Mouse (Mus musculus) R1 (cell line): ENCODE measurements around the gene Rpl5.

Experiments used
- DNase-seq: peaks from one replicate; pipeline ENCODE4 v3.0.0-alpha.2; 2018; ENCODE audit warnings: low read depth, low spot score

Rpl5 gene

DNA sequence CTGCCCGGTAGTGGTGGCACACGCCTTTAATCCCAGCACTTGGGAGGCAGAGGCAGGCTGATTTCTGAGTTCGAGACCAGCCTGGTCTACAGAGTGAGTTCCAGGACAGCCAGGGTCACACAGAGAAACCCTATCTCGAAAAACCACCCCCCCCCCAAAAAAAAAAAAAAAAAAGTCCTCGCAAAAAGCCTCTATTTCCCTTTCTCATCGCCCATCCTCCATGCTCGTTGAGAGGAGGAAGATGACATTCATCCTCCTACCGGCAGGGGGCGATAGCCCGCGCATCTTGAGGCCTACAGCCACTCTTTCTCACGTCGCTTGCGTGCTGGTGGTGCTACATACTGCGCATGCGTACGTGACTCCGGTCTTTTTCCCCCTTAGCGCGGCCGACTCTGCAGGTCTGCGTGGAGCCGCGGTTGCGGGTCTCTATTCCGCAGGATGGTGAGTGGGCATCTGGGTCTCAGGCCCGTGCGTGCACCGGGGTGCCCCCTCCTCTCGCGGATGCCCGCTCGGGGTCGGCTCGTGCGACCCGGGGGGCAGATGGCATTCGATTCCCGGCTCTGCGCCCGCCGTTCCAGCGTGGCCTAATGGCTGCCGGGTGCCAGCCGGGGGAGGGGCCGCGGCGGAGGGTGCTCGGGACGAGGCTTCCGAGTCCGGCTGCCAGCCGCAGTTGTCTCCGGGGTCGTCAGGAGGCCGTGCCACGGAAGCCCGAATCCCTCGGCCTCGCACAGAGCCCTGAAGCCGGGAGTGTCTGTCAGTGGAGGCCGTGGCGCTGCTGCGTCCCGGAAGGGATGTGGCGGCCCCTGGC is at the start of gene Rpl5:
Gene Rpl5, plus strand, starts transcription at position 297 of the 808 bp plus-strand sequence.
- DNase-seq: peak; percentile 98

DNA sequence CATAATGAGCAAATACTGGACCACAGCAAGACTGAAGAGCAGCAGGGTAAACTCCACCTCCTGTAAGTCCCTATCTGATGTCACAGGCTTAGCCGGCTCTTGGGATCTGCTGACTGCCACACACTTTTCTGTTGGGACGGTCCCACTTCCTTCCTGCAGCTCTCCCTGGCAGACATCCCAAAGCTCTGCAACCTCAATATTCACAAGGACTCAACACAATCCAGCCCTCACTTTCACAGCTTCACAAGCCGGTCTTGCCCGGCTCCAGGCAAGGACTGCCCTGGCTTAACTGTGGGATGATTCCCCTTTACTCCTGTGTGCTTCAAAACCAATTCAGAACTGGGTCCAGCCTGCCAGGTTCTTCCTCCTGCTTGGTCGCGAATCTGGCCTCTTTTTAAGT is 46.5 kb upstream of the Rpl5 start:
- peak; percentile 40 for DNase-seq

DNA sequence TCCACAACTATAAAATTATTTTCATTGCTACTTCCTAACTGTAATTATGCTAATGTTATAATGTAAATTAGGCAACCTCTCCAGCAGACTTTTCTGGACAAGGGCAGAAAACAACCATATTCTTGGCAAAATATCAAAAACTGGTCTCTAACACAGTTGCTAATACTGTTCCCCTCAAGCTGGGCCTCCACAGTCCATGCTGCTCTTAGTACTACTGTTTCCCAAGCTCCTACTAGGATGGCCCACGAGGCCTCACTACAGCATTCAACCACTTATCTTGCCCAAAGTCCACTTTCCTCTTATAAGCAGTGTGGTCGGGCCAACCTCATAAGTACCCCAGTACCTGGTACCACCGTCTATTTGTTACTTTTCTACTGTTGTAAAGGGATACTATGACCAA is 45.7 kb upstream of the Rpl5 start:
- DNase-seq: no peak

DNA sequence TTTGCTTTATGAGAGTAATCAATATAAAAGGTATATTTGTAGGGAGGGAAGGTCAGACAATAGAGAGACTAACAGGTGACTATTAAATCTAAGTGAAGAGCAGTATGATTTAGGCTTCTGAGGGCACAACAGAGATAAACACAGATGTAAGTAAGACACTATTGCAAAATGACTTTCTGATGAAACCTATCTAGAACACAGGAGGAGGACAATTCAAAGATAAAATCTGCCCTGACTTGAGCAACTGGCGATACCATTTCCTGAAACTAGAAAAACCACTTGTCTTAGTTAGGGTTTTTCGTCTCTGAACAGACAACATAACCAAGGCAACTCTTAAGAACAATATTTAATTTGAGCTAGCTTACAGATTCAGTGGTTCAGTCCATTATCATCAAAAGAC is 44.8 kb upstream of the Rpl5 start:
- no peak for DNase-seq

DNA sequence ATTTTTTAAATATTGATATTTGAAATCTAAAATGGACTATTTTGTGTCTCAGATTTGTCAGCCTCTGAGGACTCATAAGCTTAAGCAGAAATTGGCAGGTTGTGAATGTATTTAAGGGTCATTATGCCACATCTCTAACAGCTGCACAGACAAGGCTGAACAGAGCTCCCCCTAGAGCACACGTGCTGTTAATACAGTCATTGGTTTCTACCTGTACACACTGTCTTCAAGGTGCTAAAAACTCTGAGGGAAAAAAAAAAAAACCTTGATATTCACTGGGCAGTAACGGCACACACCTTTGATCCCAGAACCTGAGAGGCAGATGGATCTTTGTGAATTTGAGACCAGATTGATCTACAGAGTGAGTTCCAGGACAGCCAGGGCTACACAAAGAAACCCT is 41.3 kb upstream of the Rpl5 start:
- DNase-seq: peak; percentile 68

DNA sequence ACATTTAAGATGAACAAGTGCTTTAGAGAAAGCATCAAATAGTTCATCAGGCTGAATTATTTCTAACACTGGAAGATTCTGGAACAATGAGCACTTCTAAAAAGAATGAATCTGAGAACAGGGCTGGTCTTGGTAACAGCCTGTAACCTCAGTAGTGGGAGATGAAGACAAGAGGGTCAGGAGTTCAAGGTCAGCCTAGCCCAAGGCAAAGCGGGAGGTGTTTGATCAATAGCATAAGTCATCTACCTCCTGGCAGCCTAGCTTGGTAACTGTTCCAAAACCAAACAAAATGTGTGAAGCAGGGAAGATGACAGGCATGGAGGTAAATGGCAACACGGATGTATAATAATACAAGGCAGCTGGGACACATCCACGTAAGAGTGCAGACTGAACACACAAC is 36.3 kb upstream of the Rpl5 start:
- peak; percentile 81 for DNase-seq

DNA sequence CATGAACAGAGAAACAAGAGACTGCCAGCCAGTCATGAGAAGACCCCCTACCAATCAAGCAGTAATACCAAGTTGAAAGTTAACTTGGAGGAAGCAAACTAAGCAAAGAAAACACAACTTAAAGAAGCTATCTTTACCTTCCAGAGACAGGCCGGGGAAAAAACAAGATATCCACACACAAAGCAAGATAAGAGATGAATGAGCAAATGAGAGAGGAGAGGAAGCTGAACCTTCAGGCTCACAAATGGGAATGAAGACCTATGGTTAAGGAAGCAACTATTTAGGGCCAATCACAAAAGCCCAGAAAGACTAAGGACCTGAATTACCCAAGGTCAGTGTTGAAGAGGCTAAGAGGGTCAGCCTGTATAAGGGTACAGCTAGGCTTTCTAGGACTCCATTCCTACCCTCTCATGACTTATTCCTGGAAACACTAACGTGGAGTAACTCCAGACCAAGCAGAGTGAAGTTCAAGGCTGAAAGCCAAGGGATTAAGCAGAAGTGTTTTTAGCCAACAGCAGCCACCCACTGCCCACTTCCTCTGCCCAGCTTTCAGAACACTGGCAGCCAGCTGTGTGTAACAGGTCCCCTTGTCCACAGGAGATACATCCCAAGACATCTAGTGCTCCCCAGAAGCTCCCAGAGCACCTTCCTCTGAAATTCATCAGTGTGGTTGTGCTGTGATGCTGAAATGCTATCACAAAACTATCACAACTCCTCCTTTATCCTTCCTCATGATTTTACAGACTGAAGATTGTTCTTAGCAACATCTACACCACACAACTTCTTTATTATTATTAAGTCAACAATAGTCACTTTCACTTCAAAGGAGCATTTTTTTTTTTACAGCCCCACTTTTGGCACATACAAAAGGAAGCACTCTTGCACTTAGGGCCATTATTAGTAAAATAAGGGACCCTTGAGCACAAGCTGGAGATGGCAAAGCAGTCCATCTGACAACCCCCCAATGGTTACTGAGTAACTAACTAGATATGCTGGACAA is 33.9 kb upstream of the Rpl5 start:
- no peak for DNase-seq

DNA sequence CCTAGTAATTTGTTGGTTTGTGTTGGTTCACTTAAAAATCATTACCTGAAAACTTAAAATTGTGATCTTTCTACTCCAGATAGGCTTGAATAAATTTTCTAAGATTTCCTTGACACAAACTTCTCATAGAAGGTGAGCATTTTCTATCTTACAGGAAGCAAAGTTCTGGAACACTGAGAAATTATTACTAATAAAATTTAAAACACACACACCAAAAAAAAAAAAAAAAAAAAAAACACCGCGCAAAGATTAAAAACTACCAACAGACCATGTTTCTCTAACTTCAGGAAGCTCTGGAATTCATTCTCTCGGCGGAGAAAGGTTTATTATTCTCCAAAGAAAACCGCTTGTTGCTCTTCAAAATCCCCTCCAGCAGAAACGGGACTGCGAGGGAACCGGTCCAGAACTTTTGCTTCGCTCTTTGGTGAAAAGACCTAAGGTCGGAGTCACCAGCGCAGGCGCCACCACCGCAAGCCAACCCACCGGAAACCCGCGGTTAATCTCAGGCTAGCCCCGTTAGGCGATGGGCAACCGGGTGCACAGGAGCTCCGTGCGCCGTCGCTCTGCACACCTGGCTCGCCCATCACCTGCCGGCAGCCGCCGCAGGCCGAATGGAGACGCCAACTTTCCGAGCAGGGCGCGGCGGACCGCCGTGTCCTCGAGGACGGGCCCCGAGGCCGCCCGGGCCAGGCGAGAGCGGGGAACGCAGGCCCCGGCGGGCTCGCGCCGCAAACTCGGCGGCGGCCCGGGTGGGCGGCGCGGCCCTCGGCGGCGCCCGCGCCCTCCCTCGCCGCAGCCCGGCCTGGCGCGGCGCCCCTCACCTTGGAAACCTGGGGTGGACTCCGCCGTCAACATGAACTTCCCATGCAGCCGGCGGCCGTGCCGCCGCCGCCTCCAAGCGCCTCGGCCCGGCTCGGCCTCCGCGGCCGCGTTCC is 32.1 kb upstream of the Rpl5 start:
- DNase-seq: peak; percentile 66

DNA sequence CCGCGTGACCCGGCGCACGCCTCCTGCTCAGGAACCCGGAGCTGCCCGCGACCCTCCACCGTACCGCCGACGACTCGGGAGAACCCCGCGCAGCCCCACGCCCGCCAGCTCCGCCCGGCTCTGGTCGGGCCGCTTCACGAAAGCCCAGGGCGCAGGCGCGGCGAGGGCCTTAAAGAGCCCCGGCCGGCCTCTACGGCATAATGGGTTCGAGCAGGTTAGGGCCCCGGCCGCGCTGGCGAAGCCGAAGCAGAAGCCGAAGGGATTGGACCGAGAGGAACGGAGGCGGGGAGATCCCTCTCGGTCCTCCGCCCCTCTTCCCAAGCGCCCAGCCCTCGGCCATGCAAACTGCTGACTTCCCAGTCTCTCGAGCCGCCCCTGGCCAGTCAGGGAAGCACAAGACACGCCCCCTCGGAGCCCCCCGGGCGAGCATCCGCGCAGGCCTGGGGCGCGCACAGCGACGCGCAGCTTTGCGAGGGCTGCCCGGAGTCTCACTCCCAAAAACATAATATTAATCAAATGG is 31.3 kb upstream of the Rpl5 start:
- peak; percentile 98 for DNase-seq

DNA sequence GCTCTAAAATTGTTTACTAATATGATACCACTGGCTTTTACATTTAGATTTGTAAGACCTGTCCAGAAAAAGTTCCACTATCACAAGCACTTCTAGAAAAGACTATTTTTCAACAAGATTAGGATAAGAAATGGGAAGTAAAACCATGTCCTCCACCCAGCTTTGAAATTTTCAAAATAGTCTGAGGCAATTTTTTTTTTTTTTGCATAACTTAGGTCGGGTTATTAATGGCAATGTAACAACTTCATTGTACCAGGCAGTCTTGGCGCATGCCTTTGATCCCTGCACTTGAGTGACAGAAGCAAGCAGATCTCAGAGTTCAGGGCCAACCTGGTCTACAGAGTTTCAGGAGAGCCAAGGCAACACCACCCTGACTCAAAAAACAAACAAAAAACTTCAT is 30.6 kb upstream of the Rpl5 start:
- DNase-seq: no peak

DNA sequence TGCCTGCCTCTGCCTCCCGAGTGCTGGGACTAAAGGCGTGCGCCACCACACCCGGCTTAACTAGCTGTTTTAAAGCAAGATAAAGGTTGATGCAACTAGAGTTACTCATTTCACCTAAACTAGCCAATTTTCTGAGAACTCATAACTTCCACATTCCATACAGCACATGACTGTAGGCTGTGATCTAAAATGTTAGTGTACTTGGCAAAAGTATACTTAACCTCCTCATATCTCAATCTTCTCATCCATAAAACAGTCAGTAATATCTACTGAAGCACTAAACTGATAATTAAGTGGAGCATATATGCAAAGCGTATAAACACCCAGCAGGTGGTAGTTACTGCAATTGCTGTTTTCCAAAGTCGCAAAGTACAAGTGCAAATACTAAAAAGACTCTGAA is 27.0 kb upstream of the Rpl5 start:
- DNase-seq: no peak

DNA sequence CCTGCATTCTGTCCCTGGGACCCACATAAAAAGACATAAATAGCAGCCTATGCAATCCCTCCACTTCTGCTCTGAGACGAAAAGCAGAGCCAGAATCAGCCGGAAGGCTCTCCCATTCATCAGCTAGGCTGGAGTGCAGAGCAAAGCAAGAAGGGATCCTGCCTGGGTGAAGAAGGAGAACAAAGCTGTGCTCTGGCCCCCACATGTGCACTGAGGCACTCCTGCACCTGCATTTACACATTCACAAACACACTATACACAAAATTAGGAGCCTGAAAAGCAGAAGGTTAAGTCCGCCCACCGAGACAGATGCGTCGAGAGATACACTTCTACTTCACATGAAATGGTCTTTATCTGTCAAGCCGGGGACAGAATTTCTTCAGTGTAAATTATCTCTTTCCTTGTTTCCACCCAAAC is 26.4 kb upstream of the Rpl5 start:
- DNase-seq: no peak

DNA sequence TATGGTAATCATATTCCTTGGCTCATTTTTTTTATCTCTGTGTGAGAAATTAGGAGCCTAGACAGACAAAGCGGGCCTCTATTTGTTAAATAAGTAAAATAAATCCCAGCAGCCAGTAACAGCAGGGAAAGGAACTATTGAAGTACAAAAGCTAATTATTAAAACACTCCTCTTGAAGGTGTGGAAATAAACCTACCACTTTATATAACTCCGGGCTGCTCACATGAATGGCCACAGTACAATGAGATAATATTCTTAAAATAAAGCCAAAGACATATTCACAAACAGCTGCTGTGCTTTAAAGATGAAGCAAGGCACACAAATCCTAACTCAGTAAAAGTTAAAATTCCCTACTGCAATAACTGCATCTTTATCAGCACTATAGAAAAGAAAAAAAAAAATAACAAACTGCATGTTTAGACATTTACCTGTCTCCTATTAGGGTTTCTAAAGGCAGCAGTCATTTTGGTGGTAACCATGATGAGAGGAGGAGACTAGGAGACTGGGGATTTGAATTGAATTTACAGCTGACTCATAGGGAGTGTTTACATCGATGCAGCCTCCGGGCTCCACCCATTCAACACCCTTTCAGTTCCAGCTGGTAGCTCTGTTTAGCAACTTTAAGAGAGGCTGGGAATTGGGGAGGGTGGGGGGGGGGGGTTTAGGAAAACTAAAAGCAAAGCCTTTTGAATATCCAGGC is 25.6 kb upstream of the Rpl5 start, which contains the start of gene Evi5:
Gene Evi5, minus strand, starts transcription at position 547 of the 700 bp plus-strand sequence.
- DNase-seq: peak; percentile 48

DNA sequence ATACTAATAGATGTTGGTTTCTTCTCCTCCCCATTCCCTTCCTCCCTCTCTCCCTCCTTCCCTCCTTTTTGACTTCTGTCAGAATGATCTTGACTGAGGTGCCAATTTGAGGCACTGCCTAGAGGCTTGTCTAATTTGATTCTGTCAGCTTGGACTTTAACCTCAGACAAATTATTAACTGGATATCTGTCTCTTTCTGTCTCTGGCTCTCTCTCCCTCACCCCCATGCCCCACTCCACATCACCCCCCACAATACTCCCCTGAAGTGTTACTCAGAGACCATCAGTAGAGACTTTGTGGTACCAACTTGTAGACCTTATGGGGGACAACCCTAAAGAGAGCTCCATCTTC is 25.1 kb upstream of the Rpl5 start:
- DNase-seq: no peak

DNA sequence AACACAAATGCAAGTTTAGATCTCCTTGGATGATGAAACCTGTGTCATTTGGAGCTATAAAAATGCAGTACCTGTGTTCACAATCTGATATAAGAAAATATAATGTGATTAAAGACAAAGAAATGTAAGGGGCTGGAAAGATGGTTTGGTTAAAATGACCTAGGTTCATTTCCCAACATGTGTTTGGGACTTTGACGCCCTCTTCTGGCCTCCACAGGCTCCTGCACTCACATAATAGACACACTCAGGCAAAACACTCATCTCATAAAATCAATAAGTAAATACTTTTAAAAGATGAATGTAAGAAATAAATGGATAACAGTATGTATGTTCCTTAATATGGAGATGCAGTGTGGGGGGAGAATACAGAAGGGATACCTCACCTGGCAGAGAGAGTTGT is 23.2 kb upstream of the Rpl5 start:
- DNase-seq: no peak

DNA sequence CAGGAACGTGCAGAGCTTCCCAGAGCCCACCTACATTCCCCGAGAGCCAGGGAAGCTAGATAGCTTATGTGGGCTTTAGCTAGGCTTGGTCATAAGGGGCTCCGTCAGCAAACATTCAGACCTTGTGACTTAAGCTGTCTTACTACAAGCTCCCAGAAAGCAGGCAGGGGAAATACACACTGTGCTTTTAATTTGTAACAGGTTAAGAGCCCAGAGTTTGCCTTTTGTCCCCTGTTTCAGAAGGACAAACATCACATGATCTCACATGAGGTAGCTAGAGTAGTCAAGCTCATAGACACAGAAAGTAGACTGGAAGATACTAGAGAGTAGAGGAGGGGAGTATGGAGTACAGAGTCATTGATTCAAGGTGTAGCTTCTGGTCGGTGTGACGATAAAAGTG is 19.6 kb upstream of the Rpl5 start:
- no peak for DNase-seq

DNA sequence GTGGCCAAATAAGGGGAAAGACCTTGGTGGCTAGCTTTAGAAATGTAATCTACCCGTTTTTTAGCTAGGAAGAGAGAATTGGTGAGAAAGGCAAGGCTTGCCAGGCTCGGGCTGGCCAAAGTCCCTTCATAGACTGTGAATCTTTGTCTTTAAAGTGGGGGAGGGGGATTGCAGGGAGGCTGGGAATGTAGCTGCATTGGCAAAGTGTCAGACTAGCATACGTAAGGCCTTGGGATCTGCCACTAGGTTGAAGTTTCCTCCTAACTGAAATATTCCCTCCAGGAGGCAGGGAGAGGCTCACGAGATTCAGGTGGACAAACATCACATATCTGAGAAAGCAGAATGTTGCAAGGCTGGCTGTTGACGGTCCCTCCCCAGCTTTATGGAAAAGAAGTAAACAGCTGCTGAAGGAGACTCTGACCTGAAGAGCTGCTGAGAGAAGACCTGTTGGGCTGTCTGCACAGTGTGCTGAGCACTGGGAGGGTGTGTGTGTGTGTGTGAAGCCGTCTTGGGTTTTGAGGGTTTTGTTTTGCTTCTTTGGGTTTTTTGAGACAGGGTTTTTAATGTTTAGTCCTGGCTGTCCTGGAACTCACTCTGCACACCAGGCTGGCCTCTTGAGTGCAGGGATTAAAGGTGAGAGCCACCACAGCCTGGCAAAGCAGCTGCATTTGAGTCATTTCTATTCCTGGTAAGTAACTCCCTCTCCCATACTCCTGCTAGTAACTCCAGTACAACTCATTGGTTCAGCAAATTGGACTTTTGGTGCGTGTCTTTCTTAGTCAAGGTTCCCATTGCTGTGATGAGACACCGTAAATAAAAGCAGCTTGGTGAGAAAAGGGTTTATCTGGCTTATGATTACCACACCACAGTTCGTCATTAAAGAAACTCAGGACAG is 10.1 kb upstream of the Rpl5 start:
- no peak for DNase-seq

DNA sequence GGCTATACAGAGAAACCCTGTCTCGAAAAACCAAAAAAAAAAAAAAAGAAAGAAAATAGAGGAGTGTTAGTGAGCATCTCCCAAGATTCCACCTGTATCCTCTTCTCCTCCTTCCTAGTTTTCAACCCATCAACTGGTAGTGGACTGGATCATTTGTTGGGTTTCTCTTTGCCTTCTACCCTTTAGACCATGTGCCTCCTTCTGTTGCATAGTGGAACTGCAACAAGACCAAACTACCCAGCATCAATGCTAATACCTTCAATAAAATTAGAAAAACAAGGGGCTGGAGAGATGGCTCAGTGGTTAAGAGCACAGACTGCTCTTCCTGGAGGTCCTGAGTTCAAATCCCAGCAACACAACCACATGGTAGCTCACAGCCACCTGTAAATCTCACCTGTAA is 8.8 kb upstream of the Rpl5 start:
- DNase-seq: peak; percentile 60

DNA sequence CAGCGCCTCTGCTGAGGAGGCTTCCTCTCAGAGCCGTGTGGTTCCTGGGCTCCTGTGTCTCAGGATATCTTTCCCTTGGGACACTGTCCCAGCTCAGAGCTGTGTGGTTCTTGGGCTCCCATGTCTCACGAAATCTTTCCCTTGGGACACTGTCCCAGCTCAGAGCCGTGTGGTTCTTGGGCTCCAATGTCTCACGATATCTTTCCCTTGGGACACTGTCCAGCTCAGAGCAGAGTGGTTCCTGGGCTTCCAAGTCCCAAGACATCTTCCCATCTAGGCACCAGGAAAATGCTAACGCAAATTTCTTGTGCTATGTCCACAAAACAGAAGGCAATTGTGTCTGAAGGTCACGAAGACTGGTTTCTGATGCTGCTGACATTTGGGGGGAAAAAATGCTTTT is 5.6 kb upstream of the Rpl5 start:
- DNase-seq: no peak

DNA sequence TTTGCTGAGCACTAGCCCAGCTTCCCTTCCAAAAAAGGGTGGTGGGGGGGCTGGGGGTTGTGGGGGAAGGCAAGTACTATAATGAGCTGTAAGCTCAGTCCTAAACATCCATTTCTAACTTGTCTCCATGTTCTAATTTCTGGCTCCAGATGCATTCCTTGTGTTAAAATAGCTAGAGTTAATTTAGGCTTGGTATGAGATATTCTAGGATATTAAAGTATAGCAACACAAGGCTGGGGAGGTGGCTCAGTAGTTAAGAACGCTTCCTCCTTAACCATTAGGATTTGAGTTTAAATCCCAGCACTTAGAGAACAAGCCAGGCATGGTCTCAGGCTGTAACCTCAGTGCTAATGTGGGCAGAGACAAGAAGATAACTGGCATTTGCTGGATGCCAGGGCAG is 4.0 kb upstream of the Rpl5 start:
- DNase-seq: no peak
